Mouse (Mus musculus) kidney, embryonic 15.5 days (tissue): ENCODE measurements around the gene Ugt1a9. TPM values are rescaled to one million over a fixed set of nuclear protein-coding genes. Genes with fewer than 3 reads are reported as not detected.
A peak's percentile ranks its signal among the peaks of the same experiment; 100 is the strongest.

Source experiments
- ATAC-seq: fragments of 200-750 bp; cut with Nextera tagmentation; replicated peaks from 2 replicates; pipeline ENCODE4 v1.8.0; 2017; ENCODE audit warnings: moderate TSS enrichment; ENCODE audit not compliant: low FRiP score
- H3K27ac ChIP-seq: fragments of 300-500 bp; sonication (generic); 2 replicates; pipeline ENCODE4 v1.5.1; 2015; ENCODE audit warnings: mild to moderate bottlenecking, inconsistent platforms
- H3K27me3 ChIP-seq: fragments of 300-500 bp; sonication (generic); 2 replicates; pipeline ENCODE4 v1.6.1; 2015; ENCODE audit warnings: inconsistent platforms
- H3K36me3 ChIP-seq: fragments of 300-500 bp; sonication (generic); 2 replicates; pipeline ENCODE4 v1.6.1; 2015; ENCODE audit warnings: inconsistent platforms
- H3K4me1 ChIP-seq: fragments of 300-500 bp; sonication (generic); 2 replicates; pipeline ENCODE4 v1.6.1; 2015; ENCODE audit warnings: inconsistent platforms
- H3K4me2 ChIP-seq: fragments of 300-500 bp; sonication (generic); 2 replicates; pipeline ENCODE4 v1.6.1; 2015; ENCODE audit warnings: moderate library complexity, mild to moderate bottlenecking, inconsistent platforms
- H3K4me3 ChIP-seq: fragments of 300-500 bp; sonication (generic); replicated peaks from 2 replicates; pipeline ENCODE4 v1.5.1; 2015; ENCODE audit warnings: mild to moderate bottlenecking, inconsistent platforms
- H3K9ac ChIP-seq: fragments of 300-500 bp; sonication (generic); 2 replicates; pipeline ENCODE4 v1.6.1; 2015; ENCODE audit warnings: mild to moderate bottlenecking, inconsistent platforms
- H3K9me3 ChIP-seq: fragments of 300-500 bp; sonication (generic); replicated peaks from 2 replicates; pipeline ENCODE4 v1.6.1; 2016; ENCODE audit warnings: inconsistent platforms
- WGBS: fragments of 180-500 bp; shearing (Covaris S2); methylation state at CpG from one replicate; pipeline ENCODE4 v1.1.7; 2015; ENCODE audit warnings: mixed read lengths; 5-methylcytosine and 5-hydroxymethylcytosine counted together
- polyA plus RNA-seq: library from polyadenylated mRNA; unstranded; fragments of >200 nt; fragmentation: Nextera tagmentation; extraction: Ambion mirVana; gene quantifications from 2 replicates; pipeline ENCODE4 v1.2.1, GENCODE M21; 2015

Ugt1a9 gene
- polyA plus RNA-seq, 1 experiment from 2014 or later, result 4.7 TPM

GRCm38 (mm10) chr1:88200456-88200855 lies 129.9 kb downstream of the Ugt1a9 start, which contains the start of gene Ugt1a2:
TSS of gene Ugt1a2 (plus strand) at chr1:88200601.
- no peaks in the 10 kb centered on the region for H3K36me3 ChIP-seq
- peak; percentile 64; the same call in 1 of the 2 replicates for ATAC-seq
- H3K27ac ChIP-seq, result peak within 1 kb of the TSS; percentile 76
- no peaks in the 10 kb centered on the region for H3K9me3 ChIP-seq
- no peak within 1 kb of the TSS for H3K4me2 ChIP-seq
- no peaks in the 10 kb centered on the region for H3K27me3 ChIP-seq
- no peak within 1 kb of the TSS for H3K9ac ChIP-seq
- peaks cover 9% of the 10 kb centered on the region; the same call in 1 of the 2 replicates for H3K4me1 ChIP-seq
- WGBS, result 66% methylated on average over 7 of the region's 7 CpGs
- H3K4me3 ChIP-seq, result no peak within 1 kb of the TSS

- no peaks in the 10 kb centered on the region for H3K9me3 ChIP-seq
- peaks cover 12% of the 10 kb centered on the region; the same call in 1 of the 2 replicates for H3K4me1 ChIP-seq
- peak within 1 kb of the TSS; percentile 48 for H3K9ac ChIP-seq
- peak within 1 kb of the TSS; percentile 50 for H3K4me3 ChIP-seq
- peak; percentile 98 for ATAC-seq
- no peaks in the 10 kb centered on the region for H3K27me3 ChIP-seq
- 6% methylated on average over 62 of the region's 62 CpGs for whole genome bisulfite sequencing
- H3K36me3 ChIP-seq, result no peaks in the 10 kb centered on the region
- peak within 1 kb of the TSS; percentile 80 for H3K4me2 ChIP-seq
- H3K27ac ChIP-seq, result no peak within 1 kb of the TSS
These were observed 134.8 kb downstream of the Ugt1a9 start, which contains the start of gene Dnajb3 for GRCm38 (mm10) chr1:88205294-88205922. TSS of gene Dnajb3 (minus strand) at chr1:88205782.

GRCm38 (mm10) chr1:88206843-88207479 lies 136.4 kb downstream of the Ugt1a9 start:
- H3K27ac ChIP-seq, result no peak overlapping the region
- H3K4me2 ChIP-seq, result no peak overlapping the region
- peaks cover 7% of the 10 kb centered on the region for H3K9me3 ChIP-seq
- H3K27me3 ChIP-seq, result no peaks in the 10 kb centered on the region
- peaks cover 12% of the 10 kb centered on the region; the same call in 1 of the 2 replicates for H3K4me1 ChIP-seq
- H3K9ac ChIP-seq, result no peak overlapping the region
- no peak for ATAC-seq
- no peaks in the 10 kb centered on the region for H3K36me3 ChIP-seq
- H3K4me3 ChIP-seq, result no peak overlapping the region
- WGBS, result 90% methylated on average over 2 of the region's 2 CpGs

GRCm38 (mm10) chr1:88211812-88212211 lies 141.2 kb downstream of the Ugt1a9 start, which contains the start of gene Ugt1a1:
TSS of gene Ugt1a1 (plus strand) at chr1:88211959.
- peak; percentile 34; the same call in 1 of the 2 replicates for ATAC-seq
- H3K4me1 ChIP-seq, result no peaks in the 10 kb centered on the region
- H3K27ac ChIP-seq, result no peak within 1 kb of the TSS
- no peaks in the 10 kb centered on the region for H3K36me3 ChIP-seq
- no peak within 1 kb of the TSS for H3K4me3 ChIP-seq
- H3K9me3 ChIP-seq, result peaks cover 50% of the 10 kb centered on the region
- H3K27me3 ChIP-seq, result no peaks in the 10 kb centered on the region
- H3K4me2 ChIP-seq, result no peak within 1 kb of the TSS
- H3K9ac ChIP-seq, result no peak within 1 kb of the TSS
- WGBS, result 69% methylated on average over 8 of the region's 8 CpGs

GRCm38 (mm10) chr1:88212341-88213045 lies 141.9 kb downstream of the Ugt1a9 start:
- H3K27me3 ChIP-seq, result no peaks in the 10 kb centered on the region
- no peaks in the 10 kb centered on the region for H3K36me3 ChIP-seq
- peak; percentile 19; the same call in 1 of the 2 replicates for ATAC-seq
- H3K9me3 ChIP-seq, result peaks cover 57% of the 10 kb centered on the region
- WGBS, result 61% methylated on average over 8 of the region's 8 CpGs
- no peak overlapping the region for H3K4me2 ChIP-seq
- H3K9ac ChIP-seq, result no peak overlapping the region
- H3K27ac ChIP-seq, result no peak overlapping the region
- H3K4me1 ChIP-seq, result no peaks in the 10 kb centered on the region
- no peak overlapping the region for H3K4me3 ChIP-seq

- Histone ChIP-seq H3K4me3 (no peak overlapping the region), H3K27me3 (no peaks in the 10 kb centered on the region), H3K4me2 (no peak overlapping the region), H3K36me3 (no peaks in the 10 kb centered on the region), H3K9me3 (peaks cover 59% of the 10 kb centered on the region), H3K4me1 (no peaks in the 10 kb centered on the region), H3K9ac (no peak overlapping the region), H3K27ac (no peak overlapping the region)
- no peak for ATAC-seq
- 81% methylated on average over 1 of the region's 1 CpGs for WGBS
These were observed 142.5 kb downstream of the Ugt1a9 start for GRCm38 (mm10) chr1:88213061-88213460.

GRCm38 (mm10) chr1:88213766-88214461 lies 143.3 kb downstream of the Ugt1a9 start:
- WGBS, result 76% methylated on average over 2 of the region's 2 CpGs
- no peaks in the 10 kb centered on the region for H3K4me1 ChIP-seq
- H3K9ac ChIP-seq, result no peak overlapping the region
- ATAC-seq, result no peak
- H3K27me3 ChIP-seq, result no peaks in the 10 kb centered on the region
- H3K27ac ChIP-seq, result no peak overlapping the region
- H3K36me3 ChIP-seq, result no peaks in the 10 kb centered on the region
- no peak overlapping the region for H3K4me3 ChIP-seq
- no peak overlapping the region for H3K4me2 ChIP-seq
- H3K9me3 ChIP-seq, result peaks cover 59% of the 10 kb centered on the region

- H3K9me3 ChIP-seq, result peaks cover 59% of the 10 kb centered on the region
- WGBS, result 79% methylated on average over 2 of the region's 2 CpGs
- no peaks in the 10 kb centered on the region for H3K36me3 ChIP-seq
- no peak overlapping the region for H3K4me3 ChIP-seq
- no peaks in the 10 kb centered on the region for H3K27me3 ChIP-seq
- no peak for ATAC-seq
- no peak overlapping the region for H3K9ac ChIP-seq
- H3K4me2 ChIP-seq, result no peak overlapping the region
- H3K27ac ChIP-seq, result no peak overlapping the region
- no peaks in the 10 kb centered on the region for H3K4me1 ChIP-seq
These were observed 143.9 kb downstream of the Ugt1a9 start for GRCm38 (mm10) chr1:88214462-88214952.

- WGBS, result 73% methylated on average over 10 of the region's 10 CpGs
- ATAC-seq, result 0 out of 2 replicates have a peak, but pooled peaks have one; percentile 2
- peaks cover 59% of the 10 kb centered on the region for H3K9me3 ChIP-seq
- H3K36me3 ChIP-seq, result no peaks in the 10 kb centered on the region
- H3K27me3 ChIP-seq, result no peaks in the 10 kb centered on the region
- H3K4me3 ChIP-seq, result no peak overlapping the region
- no peak overlapping the region for H3K9ac ChIP-seq
- H3K4me2 ChIP-seq, result no peak overlapping the region
- no peaks in the 10 kb centered on the region for H3K4me1 ChIP-seq
- no peak overlapping the region for H3K27ac ChIP-seq
These were observed 145.1 kb downstream of the Ugt1a9 start for GRCm38 (mm10) chr1:88215466-88216380.

- Histone ChIP-seq H3K4me1 (no peaks in the 10 kb centered on the region), H3K36me3 (no peaks in the 10 kb centered on the region), H3K9me3 (peaks cover 56% of the 10 kb centered on the region), H3K9ac (no peak overlapping the region), H3K27ac (no peak overlapping the region), H3K27me3 (no peaks in the 10 kb centered on the region), H3K4me3 (no peak overlapping the region), H3K4me2 (no peak overlapping the region)
- 58% methylated on average over 2 of the region's 2 CpGs for WGBS
- ATAC-seq, result no peak
These were observed 146.0 kb downstream of the Ugt1a9 start for GRCm38 (mm10) chr1:88216551-88216950.

- Histone ChIP-seq H3K27ac (no peak overlapping the region), H3K4me1 (no peaks in the 10 kb centered on the region), H3K9ac (no peak overlapping the region), H3K27me3 (no peaks in the 10 kb centered on the region), H3K36me3 (no peaks in the 10 kb centered on the region), H3K9me3 (peaks cover 50% of the 10 kb centered on the region), H3K4me2 (no peak overlapping the region), H3K4me3 (no peak overlapping the region)
- no peak for ATAC-seq
- 64% methylated on average over 2 of the region's 2 CpGs for WGBS
These were observed 146.5 kb downstream of the Ugt1a9 start for GRCm38 (mm10) chr1:88217144-88217543.
